Mouse (Mus musculus) forebrain, embryonic 10.5 days (tissue): ENCODE data around the gene Prg4. TPM values are rescaled to one million over a fixed set of nuclear protein-coding genes. Genes with fewer than 3 reads are reported as not detected.

ENCODE experiments used
- DNase-seq: peaks from one replicate; pipeline ENCODE4 v3.0.0-alpha.2; 2017; ENCODE audit warnings: low spot score; ENCODE audit errors: extremely low spot score
- H3K27ac ChIP-seq: fragments of 300-500 bp; sonication (generic); 2 replicates; pipeline ENCODE4 v1.5.1; 2016; ENCODE audit warnings: mild to moderate bottlenecking
- H3K27me3 ChIP-seq: fragments of 300-500 bp; sonication (generic); 2 replicates; pipeline ENCODE4 v1.6.1; 2016; ENCODE audit warnings: mild to moderate bottlenecking; ENCODE audit not compliant: poor library complexity, severe bottlenecking
- H3K36me3 ChIP-seq: fragments of 300-500 bp; sonication (generic); replicated peaks from 2 replicates; pipeline ENCODE4 v1.6.1; 2016; ENCODE audit warnings: mild to moderate bottlenecking, moderate library complexity
- H3K4me1 ChIP-seq: fragments of 300-500 bp; sonication (generic); 2 replicates; pipeline ENCODE4 v1.6.1; 2016
- H3K4me3 ChIP-seq: fragments of 300-500 bp; sonication (generic); 2 replicates; pipeline ENCODE4 v1.5.1; 2016; ENCODE audit warnings: mild to moderate bottlenecking, moderate library complexity
- H3K9me3 ChIP-seq: fragments of 300-500 bp; sonication (generic); 2 replicates; pipeline ENCODE4 v1.6.1; 2016; ENCODE audit warnings: mild to moderate bottlenecking, moderate library complexity
- WGBS: fragments of 180-500 bp; shearing (Covaris S2); methylation state at CpG from one replicate; pipeline ENCODE4 v1.1.7; 2016; 5-methylcytosine and 5-hydroxymethylcytosine counted together
- polyA plus RNA-seq: library from polyadenylated mRNA; unstranded; fragments of >200 nt; fragmentation: Nextera tagmentation; extraction: Ambion mirVana; gene quantifications from 2 replicates; pipeline ENCODE4 v1.2.1, GENCODE M21; 2016

Gene Prg4
- polyA plus RNA-seq, 1 experiment from 2014 or later, result 0.56 TPM

DNA sequence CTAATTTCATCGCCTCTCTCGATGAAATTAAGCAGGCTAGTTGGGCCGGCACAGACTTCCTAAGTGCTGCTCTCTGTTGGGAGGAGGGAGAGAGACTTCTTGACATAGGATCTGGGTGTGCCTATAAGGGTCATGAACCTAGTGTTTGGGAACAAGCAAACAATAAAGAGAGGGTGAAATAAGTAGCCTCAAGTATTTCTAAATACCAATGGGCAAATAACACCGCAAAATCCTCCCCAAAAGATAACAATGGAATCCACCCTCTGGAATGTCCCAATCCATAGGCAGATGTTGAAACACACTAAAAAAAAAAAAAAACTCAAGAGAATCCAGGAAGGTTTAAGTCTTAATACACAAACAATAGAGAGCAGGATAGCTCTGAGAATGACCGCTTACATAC, 2.9 kb downstream of the Prg4 start:
- Histone ChIP-seq H3K4me3 (no peak overlapping the region), H3K36me3 (no peaks in the 10 kb centered on the region), H3K27me3 (no peaks in the 10 kb centered on the region), H3K9me3 (no peaks in the 10 kb centered on the region), H3K4me1 (no peaks in the 10 kb centered on the region), H3K27ac (no peak overlapping the region)
- no peak for DNase-seq
- 88% methylated on average over 5 of the region's 5 CpGs for WGBS

DNA sequence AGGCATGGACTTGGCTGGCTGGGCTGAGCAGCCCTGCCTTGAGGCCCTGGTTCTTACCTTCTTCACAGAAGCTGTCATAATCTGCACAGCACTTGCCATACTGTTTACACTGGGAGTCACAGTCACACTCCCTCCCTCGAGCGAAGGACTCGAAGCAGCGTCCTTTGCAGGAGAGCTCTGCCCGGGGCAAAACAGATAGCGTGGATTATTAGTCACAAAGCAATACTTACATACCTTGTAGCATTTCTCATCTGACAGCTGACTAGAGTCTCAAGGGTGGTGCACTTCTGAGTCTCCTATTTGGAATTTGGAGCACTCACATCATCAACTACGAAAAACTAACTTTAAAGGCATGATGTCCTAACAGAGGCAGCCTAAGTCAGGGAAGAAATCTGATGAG, 5.4 kb downstream of the Prg4 start:
- H3K27ac ChIP-seq, result no peak overlapping the region
- H3K4me1 ChIP-seq, result no peaks in the 10 kb centered on the region
- 82% methylated on average over 7 of the region's 7 CpGs for WGBS
- DNase-seq, result no peak
- H3K4me3 ChIP-seq, result no peak overlapping the region
- no peaks in the 10 kb centered on the region for H3K36me3 ChIP-seq
- H3K9me3 ChIP-seq, result no peaks in the 10 kb centered on the region
- H3K27me3 ChIP-seq, result no peaks in the 10 kb centered on the region

DNA sequence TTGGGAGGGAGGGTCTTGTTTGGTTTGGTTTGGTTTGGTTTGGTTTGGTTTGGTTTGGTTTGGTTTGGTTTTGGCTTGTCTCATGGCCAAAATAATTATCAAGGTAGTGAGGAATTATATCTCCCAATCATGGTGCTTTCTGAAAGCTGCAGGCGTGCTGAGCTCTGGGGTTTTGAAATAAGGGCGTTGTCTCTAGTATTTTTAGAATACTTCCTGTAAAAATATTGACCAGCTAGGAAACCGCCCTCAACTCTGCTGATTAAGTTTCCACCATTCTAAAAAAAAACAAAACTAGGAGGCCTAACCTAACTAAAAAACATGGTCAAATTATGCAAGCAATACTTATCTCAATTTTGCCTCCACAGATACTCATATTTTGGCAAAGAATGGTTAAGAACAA, 6.4 kb downstream of the Prg4 start:
- Histone ChIP-seq H3K36me3 (no peaks in the 10 kb centered on the region), H3K27ac (no peak overlapping the region), H3K4me1 (no peaks in the 10 kb centered on the region), H3K4me3 (no peak overlapping the region), H3K9me3 (no peaks in the 10 kb centered on the region), H3K27me3 (no peaks in the 10 kb centered on the region)
- DNase-seq, result no peak
- WGBS, result 88% methylated on average over 3 of the region's 3 CpGs

DNA sequence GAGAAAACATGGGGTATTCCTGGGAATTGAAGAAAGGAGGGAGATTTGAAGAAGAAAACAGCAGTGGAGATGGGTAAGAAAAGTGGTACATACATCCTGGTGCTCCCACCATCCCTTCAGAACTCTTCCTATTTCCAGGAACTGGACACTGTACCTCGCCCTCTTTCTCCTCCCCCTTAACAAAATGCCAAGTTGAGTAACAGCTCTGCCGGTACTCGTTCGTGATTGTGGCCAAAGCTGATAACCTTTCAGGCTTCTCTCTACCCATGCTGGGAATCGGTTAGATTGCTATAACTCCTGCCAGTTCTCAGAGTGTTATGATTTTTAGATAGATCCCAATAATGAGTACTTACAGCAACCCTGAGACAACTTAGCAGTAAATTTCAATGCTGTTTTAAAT, 7.0 kb downstream of the Prg4 start:
- H3K27ac ChIP-seq, result no peak overlapping the region
- no peak for DNase-seq
- H3K4me1 ChIP-seq, result no peaks in the 10 kb centered on the region
- no peaks in the 10 kb centered on the region for H3K9me3 ChIP-seq
- no peaks in the 10 kb centered on the region for H3K36me3 ChIP-seq
- 94% methylated on average over 5 of the region's 5 CpGs for WGBS
- H3K4me3 ChIP-seq, result no peak overlapping the region
- H3K27me3 ChIP-seq, result no peaks in the 10 kb centered on the region

DNA sequence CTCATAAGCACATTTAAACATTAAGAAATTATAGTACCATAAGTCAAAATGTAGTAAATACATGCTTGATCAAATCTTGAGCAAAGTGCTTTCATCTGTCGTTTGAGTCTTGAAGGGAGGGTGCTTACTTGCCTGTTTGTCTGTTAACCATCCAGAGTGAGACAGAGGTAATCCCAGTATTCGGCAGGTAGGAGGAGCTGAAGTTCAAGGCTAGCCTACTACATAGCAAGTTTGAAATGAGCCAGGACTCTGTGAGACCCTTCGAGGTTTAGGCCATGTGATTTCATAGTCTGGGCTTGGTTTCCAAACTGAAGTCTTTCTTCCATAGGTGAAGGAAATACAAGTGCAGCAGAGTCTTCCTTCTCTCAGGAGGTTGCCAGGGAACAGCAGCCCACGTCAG, 24.2 kb downstream of the Prg4 start:
- Histone ChIP-seq H3K27ac (no peak overlapping the region), H3K27me3 (no peaks in the 10 kb centered on the region), H3K36me3 (peaks cover 99% of the 10 kb centered on the region), H3K9me3 (no peaks in the 10 kb centered on the region), H3K4me1 (no peaks in the 10 kb centered on the region), H3K4me3 (no peak overlapping the region)
- DNase-seq, result no peak
- WGBS, result 92% methylated on average over 4 of the region's 4 CpGs

DNA sequence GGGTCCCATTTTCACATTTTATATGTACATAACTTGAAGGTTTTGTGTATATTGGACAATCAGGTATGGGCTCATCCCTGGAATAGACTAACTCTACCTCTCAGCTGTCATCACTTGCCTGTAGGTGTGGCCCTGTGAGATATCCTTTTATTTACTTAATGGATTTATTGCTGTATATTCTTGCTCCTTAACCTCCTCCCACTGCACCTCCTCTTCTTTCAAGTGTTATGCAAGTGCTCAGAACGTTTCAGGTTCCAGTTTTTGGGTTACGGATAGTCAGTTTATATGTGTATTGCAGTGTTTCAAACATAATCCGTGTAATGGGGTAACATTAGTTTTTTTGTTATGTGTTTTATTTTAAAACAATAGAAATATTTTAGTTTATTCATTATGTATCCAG, 27.3 kb downstream of the Prg4 start:
- Histone ChIP-seq H3K27ac (no peak overlapping the region), H3K9me3 (no peaks in the 10 kb centered on the region), H3K4me1 (no peaks in the 10 kb centered on the region), H3K27me3 (no peaks in the 10 kb centered on the region), H3K36me3 (peaks cover 99% of the 10 kb centered on the region), H3K4me3 (no peak overlapping the region)
- DNase-seq, result no peak
- WGBS, result 94% methylated on average over 3 of the region's 3 CpGs

DNA sequence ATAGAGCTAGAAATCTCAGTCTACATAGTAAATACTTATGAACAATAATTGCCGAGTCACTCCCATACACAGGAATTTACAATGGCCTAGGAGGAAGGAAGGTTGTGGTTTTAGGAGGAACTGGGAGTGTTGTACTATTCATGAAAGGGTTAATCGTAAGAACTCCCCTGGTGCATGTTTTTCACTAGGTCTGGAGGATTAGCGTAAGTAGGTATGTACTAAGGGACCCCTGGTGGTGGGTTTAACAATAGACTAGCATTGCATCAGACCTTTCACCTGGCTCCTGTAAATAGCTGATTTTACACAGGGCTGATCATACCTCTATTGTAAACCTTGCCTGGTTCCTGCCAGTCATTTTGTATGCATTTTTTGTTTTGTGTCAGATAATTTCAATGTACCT, 39.7 kb downstream of the Prg4 start:
- H3K4me3 ChIP-seq, result no peak overlapping the region
- H3K4me1 ChIP-seq, result no peaks in the 10 kb centered on the region
- H3K9me3 ChIP-seq, result no peaks in the 10 kb centered on the region
- WGBS, result 69% methylated on average over 3 of the region's 3 CpGs
- DNase-seq, result no peak
- H3K27me3 ChIP-seq, result no peaks in the 10 kb centered on the region
- peaks cover 100% of the 10 kb centered on the region for H3K36me3 ChIP-seq
- H3K27ac ChIP-seq, result no peak overlapping the region

DNA sequence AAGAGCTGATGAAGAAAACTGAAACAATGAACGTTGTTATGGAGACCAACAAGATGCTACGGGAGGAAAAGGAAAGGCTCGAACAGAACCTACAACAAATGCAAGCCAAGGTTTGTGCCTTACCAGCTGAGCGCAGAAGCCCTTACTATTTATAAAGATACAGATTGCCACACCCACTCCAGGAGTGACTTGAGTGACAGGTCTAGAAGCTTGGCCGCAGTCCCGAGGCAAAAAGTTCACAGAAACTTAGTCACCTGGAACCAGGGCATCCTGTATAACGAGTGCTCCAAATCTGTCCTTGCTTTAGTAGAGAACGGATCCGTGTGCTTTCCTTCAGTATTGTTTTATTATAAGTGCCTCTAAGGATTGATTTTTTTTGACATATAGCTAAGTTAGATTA, 40.3 kb downstream of the Prg4 start:
- H3K4me1 ChIP-seq, result no peaks in the 10 kb centered on the region
- DNase-seq, result no peak
- H3K9me3 ChIP-seq, result no peaks in the 10 kb centered on the region
- no peak overlapping the region for H3K27ac ChIP-seq
- H3K36me3 ChIP-seq, result peaks cover 99% of the 10 kb centered on the region
- WGBS, result 91% methylated on average over 9 of the region's 9 CpGs
- H3K4me3 ChIP-seq, result no peak overlapping the region
- H3K27me3 ChIP-seq, result no peaks in the 10 kb centered on the region

DNA sequence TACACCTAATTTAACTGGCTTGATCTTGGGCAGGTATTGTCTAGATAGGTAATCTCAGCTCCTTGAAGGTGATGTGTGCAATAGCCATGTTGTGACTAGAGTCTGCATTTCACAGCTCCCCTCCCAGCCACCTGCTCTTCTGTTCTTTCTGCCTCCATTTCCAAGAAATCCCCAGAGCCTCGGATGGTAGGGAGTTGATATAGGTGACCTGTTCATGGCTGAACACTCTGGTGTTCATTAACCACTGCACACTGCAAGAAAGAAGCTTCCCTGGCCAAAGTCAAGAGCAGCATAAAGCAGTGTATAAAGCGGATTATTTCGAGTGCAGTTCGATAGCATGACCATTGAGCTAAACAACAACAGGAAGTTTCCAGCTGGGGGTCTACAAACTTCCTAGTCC, 47.5 kb downstream of the Prg4 start:
- WGBS, result 95% methylated on average over 4 of the region's 4 CpGs

DNA sequence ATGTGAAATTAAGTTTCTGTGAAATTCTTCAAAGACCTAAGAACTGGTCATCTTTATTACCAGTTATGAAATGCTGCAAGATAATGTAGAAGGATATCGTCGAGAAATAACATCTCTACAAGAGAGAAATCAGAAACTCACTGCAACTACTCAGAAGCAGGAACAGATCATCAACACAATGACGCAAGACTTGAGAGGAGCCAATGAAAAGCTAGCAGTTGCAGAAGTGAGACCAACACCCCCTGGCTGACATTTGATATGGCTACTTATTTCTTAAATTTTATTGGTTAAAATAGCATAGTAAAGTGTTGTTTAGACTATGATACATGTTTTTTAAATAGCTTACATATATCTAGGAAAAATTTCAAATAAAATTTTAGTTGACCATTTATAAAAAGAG, 50.0 kb downstream of the Prg4 start:
- DNase-seq, result no peak
- peaks cover 98% of the 10 kb centered on the region for H3K36me3 ChIP-seq
- WGBS, result 98% methylated on average over 3 of the region's 3 CpGs

More for the DNA sequence above, 47.5 kb downstream of the Prg4 start:
- H3K27me3 ChIP-seq, result no peaks in the 10 kb centered on the region
- no peak overlapping the region for H3K4me3 ChIP-seq
- no peak overlapping the region for H3K27ac ChIP-seq
- H3K9me3 ChIP-seq, result no peaks in the 10 kb centered on the region
- no peak for DNase-seq
- H3K36me3 ChIP-seq, result peaks cover 99% of the 10 kb centered on the region
- no peaks in the 10 kb centered on the region for H3K4me1 ChIP-seq

DNA sequence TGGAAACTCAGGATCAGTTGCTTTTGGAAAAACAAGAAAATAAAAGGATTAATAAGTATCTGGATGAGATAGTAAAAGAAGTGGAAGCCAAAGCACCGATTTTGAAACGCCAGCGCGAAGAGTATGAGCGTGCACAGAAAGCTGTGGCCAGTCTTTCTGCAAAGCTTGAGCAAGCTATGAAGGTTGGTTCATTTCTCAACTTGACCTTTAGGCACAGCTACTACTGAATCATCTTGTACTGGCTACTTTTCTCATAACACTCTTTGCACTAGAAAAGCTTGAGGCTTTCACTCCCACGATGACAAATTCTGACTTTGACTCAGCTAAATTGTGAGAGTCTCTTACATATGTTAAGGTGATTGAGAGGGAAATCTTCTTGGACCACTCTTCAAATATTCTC, 56.0 kb downstream of the Prg4 start:
- H3K36me3 ChIP-seq, result peaks cover 98% of the 10 kb centered on the region
- no peak for DNase-seq
- no peaks in the 10 kb centered on the region for H3K9me3 ChIP-seq
- no peaks in the 10 kb centered on the region for H3K4me1 ChIP-seq
- H3K27ac ChIP-seq, result no peak overlapping the region
- 95% methylated on average over 6 of the region's 6 CpGs for WGBS
- no peaks in the 10 kb centered on the region for H3K27me3 ChIP-seq
- no peak overlapping the region for H3K4me3 ChIP-seq

More for the DNA sequence above, 50.0 kb downstream of the Prg4 start:
- no peaks in the 10 kb centered on the region for H3K9me3 ChIP-seq
- H3K4me3 ChIP-seq, result no peak overlapping the region
- H3K27ac ChIP-seq, result no peak overlapping the region
- no peaks in the 10 kb centered on the region for H3K27me3 ChIP-seq
- no peaks in the 10 kb centered on the region for H3K4me1 ChIP-seq

DNA sequence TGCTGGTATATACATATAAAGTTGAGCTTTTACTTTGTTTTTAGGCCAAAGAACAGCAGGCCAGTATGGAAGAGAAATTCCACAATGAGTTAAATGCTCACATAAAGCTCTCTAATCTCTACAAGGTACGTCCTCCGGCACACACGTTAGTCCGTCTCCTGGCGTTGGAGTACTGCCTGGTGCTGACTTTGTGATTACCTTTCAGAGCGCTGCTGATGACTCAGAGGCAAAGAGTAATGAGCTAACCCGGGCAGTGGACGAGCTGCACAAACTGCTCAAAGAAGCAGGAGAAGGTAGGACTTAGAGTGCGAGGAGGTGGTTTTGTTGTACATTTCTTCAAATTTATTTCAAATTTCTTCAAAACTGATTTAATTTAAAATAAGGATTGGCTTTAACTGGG, 58.7 kb downstream of the Prg4 start:
- no peaks in the 10 kb centered on the region for H3K27me3 ChIP-seq
- 93% methylated on average over 9 of the region's 9 CpGs for WGBS
- peaks cover 98% of the 10 kb centered on the region for H3K36me3 ChIP-seq
- H3K4me3 ChIP-seq, result no peak overlapping the region
- H3K9me3 ChIP-seq, result no peaks in the 10 kb centered on the region
- no peak overlapping the region for H3K27ac ChIP-seq
- H3K4me1 ChIP-seq, result no peaks in the 10 kb centered on the region
- no peak for DNase-seq

DNA sequence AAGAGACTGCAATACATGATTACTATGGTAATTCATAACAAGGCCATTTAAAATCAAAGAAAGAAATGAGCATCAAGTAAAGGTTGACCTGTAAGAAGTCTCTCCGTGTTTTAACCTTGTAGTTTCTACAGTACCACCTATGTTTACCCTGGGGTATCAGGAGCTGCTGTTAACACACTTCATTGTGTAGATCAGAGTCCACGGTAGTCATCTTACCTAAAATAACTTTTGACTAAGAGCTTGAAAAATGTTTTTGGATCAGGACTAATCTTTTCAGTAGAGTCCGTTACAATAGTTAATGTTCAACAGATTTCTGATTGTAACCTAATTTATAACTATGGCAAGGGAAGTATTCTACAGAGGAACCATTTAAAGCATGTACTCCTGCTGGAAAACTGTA, 61.4 kb downstream of the Prg4 start:
- Histone ChIP-seq H3K4me3 (no peak overlapping the region), H3K27me3 (no peaks in the 10 kb centered on the region), H3K27ac (no peak overlapping the region), H3K4me1 (no peaks in the 10 kb centered on the region), H3K36me3 (peaks cover 99% of the 10 kb centered on the region), H3K9me3 (no peaks in the 10 kb centered on the region)
- no peak for DNase-seq
- 96% methylated on average over 3 of the region's 3 CpGs for WGBS

DNA sequence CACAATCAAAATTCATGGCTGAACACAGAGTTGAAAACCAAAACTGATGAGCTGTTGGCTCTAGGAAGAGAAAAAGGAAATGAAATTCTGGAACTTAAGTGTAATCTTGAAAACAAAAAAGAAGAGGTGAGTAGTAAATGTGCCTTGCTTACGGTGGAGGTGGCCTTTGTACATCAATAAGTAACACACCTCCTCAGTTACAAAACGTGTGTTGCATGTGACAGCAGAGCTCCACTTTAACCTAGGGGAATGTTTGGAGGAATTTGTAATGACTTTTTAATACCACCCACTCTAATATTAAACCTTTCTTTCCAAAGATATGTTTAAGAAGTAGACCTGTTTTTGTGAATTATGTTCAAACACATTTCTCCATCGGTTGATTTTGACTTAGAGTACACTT, 62.1 kb downstream of the Prg4 start:
- H3K4me1 ChIP-seq, result no peaks in the 10 kb centered on the region
- peaks cover 99% of the 10 kb centered on the region for H3K36me3 ChIP-seq
- no peak overlapping the region for H3K27ac ChIP-seq
- H3K27me3 ChIP-seq, result no peaks in the 10 kb centered on the region
- no peak overlapping the region for H3K4me3 ChIP-seq
- DNase-seq, result no peak
- no peaks in the 10 kb centered on the region for H3K9me3 ChIP-seq
- WGBS, result 95% methylated on average over 3 of the region's 3 CpGs
